Mouse (Mus musculus) C2C12 (cell line): ENCODE measurements at regions not wholly inside any gene's neighbourhood (a gene's known extent, or its start where the extent isn't known, plus 50 kb on each side); places are given as distances from the start of the nearest gene placed in this dataset.

ENCODE experiments used
- H3K27me3 ChIP-seq: one replicate; pipeline ENCODE4 v1.6.1; 2011; ENCODE audit not compliant: control insufficient read depth, insufficient read depth, insufficient read length
- H3K36me3 ChIP-seq: one replicate; pipeline ENCODE4 v1.6.1; 2011; ENCODE audit not compliant: control insufficient read depth, insufficient read depth
- H3K4me3 ChIP-seq: one replicate; pipeline ENCODE4 v1.5.1; 2011; ENCODE audit warnings: mild to moderate bottlenecking, control low read depth; ENCODE audit not compliant: poor library complexity, insufficient read depth, severe bottlenecking
- H3K79me2 ChIP-seq: one replicate; pipeline ENCODE4 v1.6.1; 2011; ENCODE audit not compliant: control insufficient read depth, insufficient read depth
- H3K79me3 ChIP-seq: one replicate; pipeline ENCODE4 v1.6.1; 2011; ENCODE audit warnings: low read depth, control low read depth
- H3ac ChIP-seq: one replicate; pipeline ENCODE3; 2011; ENCODE audit warnings: low read depth; ENCODE audit not compliant: control insufficient read depth, insufficient read length
- CEBPB ChIP-seq: IDR thresholded peaks from one replicate; pipeline ENCODE4 v1.6.1; 2011; ENCODE audit warnings: low read depth, mild to moderate bottlenecking, control low read depth, moderate library complexity
- CTCF ChIP-seq: IDR thresholded peaks from one replicate; pipeline ENCODE4 v1.5.1; 2011; ENCODE audit not compliant: control insufficient read depth, insufficient read depth, insufficient read length
- FOSL1 ChIP-seq: IDR thresholded peaks from one replicate; pipeline ENCODE4 v1.8.0; 2011; ENCODE audit warnings: mild to moderate bottlenecking, low read length; ENCODE audit not compliant: poor library complexity, insufficient read depth, severe bottlenecking
- MAX ChIP-seq: IDR thresholded peaks from one replicate; pipeline ENCODE4 v1.6.1; 2011; ENCODE audit warnings: mild to moderate bottlenecking, control low read depth
- MYOD1 ChIP-seq: IDR thresholded peaks from one replicate; pipeline ENCODE4 v1.6.1; 2011; ENCODE audit warnings: low read depth; ENCODE audit not compliant: control insufficient read depth, insufficient read length
- MYOG ChIP-seq: IDR thresholded peaks from one replicate; pipeline ENCODE4 v1.6.1; 2011; ENCODE audit not compliant: control insufficient read depth, insufficient read length; ENCODE audit errors: extremely low read depth
- USF1 ChIP-seq: IDR thresholded peaks from one replicate; pipeline ENCODE4 v1.6.1; 2011; ENCODE audit warnings: low read depth, mild to moderate bottlenecking, control low read depth, moderate library complexity

GRCm38 (mm10) chr8:49465070-49465469, 621.3 kb upstream of the Tenm3 start:
- no peaks in the 10 kb centered on the region for H3K36me3 ChIP-seq
- H3K79me3 ChIP-seq: no peaks in the 10 kb centered on the region
- H3K79me2 ChIP-seq: no peaks in the 10 kb centered on the region
- TF ChIP-seq MYOG (no peak), CEBPB (no peak), CTCF (no peak), MYOD1 (no peak), MAX (no peak), USF1 (no peak), FOSL1 (no peak)
- H3ac ChIP-seq: no peak overlapping the region
- H3K27me3 ChIP-seq: no peaks in the 10 kb centered on the region
- no peak overlapping the region for H3K4me3 ChIP-seq

- Histone ChIP-seq H3K36me3 (no peaks in the 10 kb centered on the region), H3K79me3 (no peaks in the 10 kb centered on the region), H3K27me3 (no peaks in the 10 kb centered on the region), H3K4me3 (no peak overlapping the region), H3ac (no peak overlapping the region), H3K79me2 (no peaks in the 10 kb centered on the region)
- TF ChIP-seq MYOD1: no peak
- no peak for TF ChIP-seq FOSL1
- no peak for TF ChIP-seq CEBPB
- TF ChIP-seq CTCF: no peak
Observed at GRCm38 (mm10) chr8:49462602-49463001, 618.9 kb upstream of the Tenm3 start.

- no peaks in the 10 kb centered on the region for H3K36me3 ChIP-seq
- H3K79me2 ChIP-seq: no peaks in the 10 kb centered on the region
- H3ac ChIP-seq: no peak overlapping the region
- no peaks in the 10 kb centered on the region for H3K27me3 ChIP-seq
- no peaks in the 10 kb centered on the region for H3K79me3 ChIP-seq
- H3K4me3 ChIP-seq: no peak overlapping the region
- TF ChIP-seq MYOD1: no peak
- no peak for TF ChIP-seq USF1
- TF ChIP-seq FOSL1: no peak
- TF ChIP-seq MYOG: no peak
- TF ChIP-seq MAX: no peak
- no peak for TF ChIP-seq CEBPB
- TF ChIP-seq CTCF: no peak
Observed at GRCm38 (mm10) chr8:49461724-49462473, 618.1 kb upstream of the Tenm3 start.

- Histone ChIP-seq H3K4me3 (no peak overlapping the region), H3ac (no peak overlapping the region), H3K36me3 (no peaks in the 10 kb centered on the region), H3K27me3 (no peaks in the 10 kb centered on the region), H3K79me3 (no peaks in the 10 kb centered on the region), H3K79me2 (no peaks in the 10 kb centered on the region)
- no peak for TF ChIP-seq CTCF
- TF ChIP-seq USF1: no peak
- no peak for TF ChIP-seq FOSL1
- TF ChIP-seq MYOG: no peak
- no peak for TF ChIP-seq MYOD1
- no peak for TF ChIP-seq MAX
- no peak for TF ChIP-seq CEBPB
Observed at GRCm38 (mm10) chr8:49445444-49445843, 601.7 kb upstream of the Tenm3 start.

GRCm38 (mm10) chr8:49441270-49441669, 597.5 kb upstream of the Tenm3 start:
- no peaks in the 10 kb centered on the region for H3K27me3 ChIP-seq
- no peaks in the 10 kb centered on the region for H3K79me2 ChIP-seq
- no peak for TF ChIP-seq MYOG
- no peak for TF ChIP-seq MAX
- no peak for TF ChIP-seq CTCF
- no peak for TF ChIP-seq USF1
- TF ChIP-seq FOSL1: no peak
- TF ChIP-seq CEBPB: no peak
- no peak for TF ChIP-seq MYOD1
- H3K4me3 ChIP-seq: no peak overlapping the region
- no peaks in the 10 kb centered on the region for H3K36me3 ChIP-seq
- no peaks in the 10 kb centered on the region for H3K79me3 ChIP-seq
- H3ac ChIP-seq: no peak overlapping the region

- Histone ChIP-seq H3K79me3 (no peaks in the 10 kb centered on the region), H3K36me3 (no peaks in the 10 kb centered on the region), H3K4me3 (no peak overlapping the region), H3ac (no peak overlapping the region), H3K79me2 (no peaks in the 10 kb centered on the region), H3K27me3 (no peaks in the 10 kb centered on the region)
- TF ChIP-seq MYOD1 (no peak), CTCF (no peak), MYOG (no peak), FOSL1 (no peak), CEBPB (no peak), USF1 (no peak), MAX (no peak)
Observed at GRCm38 (mm10) chr8:49396519-49396918, 552.8 kb upstream of the Tenm3 start.
